Mouse (Mus musculus): ENCODE results near the gene Pgm5. TPM values are rescaled to one million over a fixed set of nuclear protein-coding genes. Genes with fewer than 3 reads are reported as not detected.
A peak's percentile ranks its signal among the peaks of the same experiment; 100 is the strongest.

The Pgm5 gene
- polyA plus RNA-seq, 1 experiment from 2014 or later: 4.0 TPM

- DNase-seq (ENCODE audit: low read depth, low spot score) (no peak), ATAC-seq (no peak)
- ChIA-PET CTCF (interaction anchor here (0.9 to 1.4 kb wide), 4 partner anchors 15 to 34 kb away, joined by 3 to 4 read pairs (median 3); no protein-coding TSS in a partner anchor), POLR2A (no interaction called here)
- no peaks in the 10 kb centered on the region for H3K27me3 ChIP-seq
- in situ Hi-C loops (cut with MboI; ENCODE audit: low pct_unique_long_range_greater_than_20kb): no loop called here
- no peak for TF ChIP-seq CTCF (IDR thresholded peaks at IDR 0.05)
Observed at GRCm38 (mm10) chr19:24738786-24739185, 122.9 kb downstream of the Pgm5 start.

- no peak for ATAC-seq
- CTCF ChIA-PET: interaction anchor here (1.5 kb wide), 1 partner anchor 27 kb away, joined by 3 read pairs; no protein-coding TSS in a partner anchor
- POLR2A ChIA-PET: no interaction called here
- in situ Hi-C loops (cut with MboI; ENCODE audit: low pct_unique_long_range_greater_than_20kb): no loop called here
- no peak for DNase-seq (ENCODE audit: low read depth, low spot score)
- H3K27me3 ChIP-seq: no peaks in the 10 kb centered on the region
- TF ChIP-seq CTCF (IDR thresholded peaks at IDR 0.05): no peak
Observed at GRCm38 (mm10) chr19:24738026-24738425, 123.6 kb downstream of the Pgm5 start.

- in situ Hi-C loops (cut with MboI; ENCODE audit: low pct_unique_long_range_greater_than_20kb): no loop called here
- DNase-seq (ENCODE audit: low read depth, low spot score) (no peak), ATAC-seq (peak; percentile 38)
- POLR2A ChIA-PET: interaction anchor here (0.6 kb wide), 1 partner anchor 448 kb away, joined by 3 read pairs; no protein-coding TSS in a partner anchor
- CTCF ChIA-PET: interaction anchor here (0.9 to 1.5 kb wide), 3 partner anchors 10 to 107 kb away, joined by 3 to 4 read pairs (median 4); no protein-coding TSS in a partner anchor
- TF ChIP-seq CTCF (IDR thresholded peaks at IDR 0.05): peak; percentile 25
- no peaks in the 10 kb centered on the region for H3K27me3 ChIP-seq
Observed at GRCm38 (mm10) chr19:24735484-24736128, 126.0 kb downstream of the Pgm5 start.

- DNase-seq (ENCODE audit: low read depth, low spot score): no peak
- no peak for ATAC-seq
- ChIA-PET POLR2A (interaction anchor here (0.5 to 0.6 kb wide), 2 partner anchors 11 to 98 kb away, joined by 3 to 4 read pairs; no protein-coding TSS in a partner anchor), CTCF (interaction anchor here (0.7 to 2.3 kb wide), 6 partner anchors 10 to 377 kb away, joined by 3 to 13 read pairs (median 4); no protein-coding TSS in a partner anchor)
- no peaks in the 10 kb centered on the region for H3K27me3 ChIP-seq
- in situ Hi-C loops (cut with MboI; ENCODE audit: low pct_unique_long_range_greater_than_20kb): no loop called here
- no peak for TF ChIP-seq CTCF (IDR thresholded peaks at IDR 0.05)
Observed at GRCm38 (mm10) chr19:24730661-24731060, 131.0 kb downstream of the Pgm5 start.

- in situ Hi-C loops (cut with MboI; ENCODE audit: low pct_unique_long_range_greater_than_20kb): no loop called here
- H3K27me3 ChIP-seq: no peaks in the 10 kb centered on the region
- POLR2A ChIA-PET: no interaction called here
- DNase-seq (ENCODE audit: low read depth, low spot score) (no peak), ATAC-seq (no peak)
- CTCF ChIA-PET: no interaction called here
- TF ChIP-seq CTCF (IDR thresholded peaks at IDR 0.05): no peak
Observed at GRCm38 (mm10) chr19:24724362-24724761, 137.3 kb downstream of the Pgm5 start.

- TF ChIP-seq CTCF (IDR thresholded peaks at IDR 0.05): no peak
- in situ Hi-C loops (cut with MboI; ENCODE audit: low pct_unique_long_range_greater_than_20kb): no loop called here
- H3K27me3 ChIP-seq: no peaks in the 10 kb centered on the region
- DNase-seq (ENCODE audit: low read depth, low spot score) (peak; percentile 73), ATAC-seq (peak; percentile 70)
- CTCF ChIA-PET: interaction anchor here (1.2 to 2.7 kb wide), 6 partner anchors 9 to 150 kb away, joined by 4 to 7 read pairs (median 4); no protein-coding TSS in a partner anchor
- POLR2A ChIA-PET: no interaction called here
Observed at GRCm38 (mm10) chr19:24720448-24720847, 141.2 kb downstream of the Pgm5 start.

GRCm38 (mm10) chr19:24719504-24719903 is 142.2 kb downstream of the Pgm5 start:
- POLR2A ChIA-PET: interaction anchor here (0.7 kb wide), 2 partner anchors 11 to 1915 kb away, joined by 3 read pairs; no protein-coding TSS in a partner anchor
- in situ Hi-C loops (cut with MboI; ENCODE audit: low pct_unique_long_range_greater_than_20kb): no loop called here

GRCm38 (mm10) chr19:24718021-24718420 is 143.6 kb downstream of the Pgm5 start:
- CTCF ChIA-PET: interaction anchor here (0.8 to 1.1 kb wide), 2 partner anchors 13 to 21 kb away, joined by 3 to 4 read pairs; no protein-coding TSS in a partner anchor
- TF ChIP-seq CTCF (IDR thresholded peaks at IDR 0.05): no peak
- no peaks in the 10 kb centered on the region for H3K27me3 ChIP-seq
- in situ Hi-C loops (cut with MboI; ENCODE audit: low pct_unique_long_range_greater_than_20kb): no loop called here
- POLR2A ChIA-PET: no interaction called here
- ATAC-seq (no peak), DNase-seq (ENCODE audit: low read depth, low spot score) (no peak)

More at GRCm38 (mm10) chr19:24719504-24719903, 142.2 kb downstream of the Pgm5 start:
- DNase-seq (ENCODE audit: low read depth, low spot score): peak; percentile 60
- H3K27me3 ChIP-seq: no peaks in the 10 kb centered on the region
- ATAC-seq: peak; percentile 58
- CTCF ChIA-PET: interaction anchor here (1.2 to 2.7 kb wide), 4 partner anchors 8 to 51 kb away, joined by 4 to 7 read pairs (median 5); no protein-coding TSS in a partner anchor
- TF ChIP-seq CTCF (IDR thresholded peaks at IDR 0.05): no peak

- no peak for TF ChIP-seq CTCF (IDR thresholded peaks at IDR 0.05)
- no peak for DNase-seq (ENCODE audit: low read depth, low spot score)
- CTCF ChIA-PET: interaction anchor here (0.6 kb wide), 1 partner anchor 491 kb away, joined by 3 read pairs; no protein-coding TSS in a partner anchor
- in situ Hi-C loops (cut with MboI; ENCODE audit: low pct_unique_long_range_greater_than_20kb): no loop called here
- no peak for ATAC-seq
- POLR2A ChIA-PET: no interaction called here
- H3K27me3 ChIP-seq: no peaks in the 10 kb centered on the region
Observed at GRCm38 (mm10) chr19:24716303-24717097, 145.2 kb downstream of the Pgm5 start.

- TF ChIP-seq CTCF (IDR thresholded peaks at IDR 0.05): no peak
- DNase-seq (ENCODE audit: low read depth, low spot score) (no peak), ATAC-seq (no peak)
- no peaks in the 10 kb centered on the region for H3K27me3 ChIP-seq
- in situ Hi-C loops (cut with MboI; ENCODE audit: low pct_unique_long_range_greater_than_20kb): loop anchor here (5.0 kb wide), 1 partner anchor 164 kb away; no protein-coding TSS in a partner anchor
- ChIA-PET POLR2A (no interaction called here), CTCF (interaction anchor here (7.6 kb wide), 1 partner anchor 163 kb away, joined by 71 read pairs; no protein-coding TSS in a partner anchor)
Observed at GRCm38 (mm10) chr19:24708032-24708431, 153.6 kb downstream of the Pgm5 start.
